Mouse (Mus musculus): ENCODE data around the gene Atp6v0e. TPM values are rescaled to one million over a fixed set of nuclear protein-coding genes. Genes with fewer than 3 reads are reported as not detected.

Atp6v0e gene
- polyA plus RNA-seq, 1 experiment from 2014 or later = 211 TPM

Other genes with a start within 250 kb of the Atp6v0e start
- 1.3 and 1.7 TPM in 2 replicates for gene Neurl1b, start 248.4 kb upstream of the Atp6v0e start, polyA plus RNA-seq (2015; fragmentation: Nextera tagmentation; extraction: Ambion mirVana)
- gene Ergic1, start 101.7 kb upstream of the Atp6v0e start, polyA plus RNA-seq (2015; fragmentation: Nextera tagmentation; extraction: Ambion mirVana) = 124 and 131 TPM in 2 replicates
- gene Dusp1, start 101.1 kb upstream of the Atp6v0e start, polyA plus RNA-seq (2015; fragmentation: Nextera tagmentation; extraction: Ambion mirVana) = 23.1 and 24.8 TPM in 2 replicates
- gene Crebrf, start 52.4 kb downstream of the Atp6v0e start, polyA plus RNA-seq (2015; fragmentation: Nextera tagmentation; extraction: Ambion mirVana) = 7.0 and 9.0 TPM in 2 replicates
- gene Bnip1, start 117.8 kb downstream of the Atp6v0e start, polyA plus RNA-seq (2015; fragmentation: Nextera tagmentation; extraction: Ambion mirVana) = 51.3 and 52.3 TPM in 2 replicates
- gene Nkx2-5, start 181.8 kb downstream of the Atp6v0e start, polyA plus RNA-seq (2015; fragmentation: Nextera tagmentation; extraction: Ambion mirVana) = not detected in 2 replicates

All from kidney, embryonic 15.5 days (tissue).